Mouse (Mus musculus): Measurements from ENCODE around the gene St8sia1. TPM values are rescaled to one million over a fixed set of nuclear protein-coding genes. Genes with fewer than 3 reads are reported as not detected.

St8sia1 gene
- total RNA-seq, 2 experiments from 2014 or later: 31.4 to 33.5 TPM

- no peak for DNase-seq
- intact Hi-C loops (cut with DNase I): no loop called here
Measured at GRCm38 (mm10) chr6:142915464-142915863, 48.8 kb downstream of the St8sia1 start.

GRCm38 (mm10) chr6:142914676-142915075 is 49.6 kb downstream of the St8sia1 start:
- intact Hi-C loops (cut with DNase I): no loop called here
- no peak for DNase-seq

DNA sequence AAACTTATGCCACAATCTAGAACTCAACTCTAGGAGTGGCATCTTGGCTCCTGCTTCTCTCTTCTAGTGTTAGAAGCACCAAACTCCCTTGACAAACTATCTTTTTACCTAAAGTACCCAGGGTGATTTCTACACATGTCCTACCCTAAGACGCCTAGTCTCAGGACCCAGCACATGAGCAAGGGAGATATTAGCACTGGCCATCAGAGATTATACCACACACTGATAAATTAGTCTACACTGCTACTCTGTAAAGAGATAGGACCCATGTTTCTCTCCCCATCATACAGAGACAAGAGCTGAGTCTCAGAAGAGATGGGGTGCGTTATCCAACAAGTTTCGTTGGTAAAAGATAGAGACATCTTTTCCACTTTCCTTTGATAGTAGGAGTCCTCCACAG is 53.0 kb downstream of the St8sia1 start:
- DNase-seq: no peak

GRCm38 (mm10) chr6:142910721-142911120 is 53.5 kb downstream of the St8sia1 start:
- DNase-seq: no peak
- intact Hi-C loops (cut with DNase I): no loop called here

More for the DNA sequence above, 53.0 kb downstream of the St8sia1 start:
- intact Hi-C loops (cut with DNase I): no loop called here

GRCm38 (mm10) chr6:142909771-142910105 is 54.5 kb downstream of the St8sia1 start:
- no peak for DNase-seq
- intact Hi-C loops (cut with DNase I): no loop called here

DNA sequence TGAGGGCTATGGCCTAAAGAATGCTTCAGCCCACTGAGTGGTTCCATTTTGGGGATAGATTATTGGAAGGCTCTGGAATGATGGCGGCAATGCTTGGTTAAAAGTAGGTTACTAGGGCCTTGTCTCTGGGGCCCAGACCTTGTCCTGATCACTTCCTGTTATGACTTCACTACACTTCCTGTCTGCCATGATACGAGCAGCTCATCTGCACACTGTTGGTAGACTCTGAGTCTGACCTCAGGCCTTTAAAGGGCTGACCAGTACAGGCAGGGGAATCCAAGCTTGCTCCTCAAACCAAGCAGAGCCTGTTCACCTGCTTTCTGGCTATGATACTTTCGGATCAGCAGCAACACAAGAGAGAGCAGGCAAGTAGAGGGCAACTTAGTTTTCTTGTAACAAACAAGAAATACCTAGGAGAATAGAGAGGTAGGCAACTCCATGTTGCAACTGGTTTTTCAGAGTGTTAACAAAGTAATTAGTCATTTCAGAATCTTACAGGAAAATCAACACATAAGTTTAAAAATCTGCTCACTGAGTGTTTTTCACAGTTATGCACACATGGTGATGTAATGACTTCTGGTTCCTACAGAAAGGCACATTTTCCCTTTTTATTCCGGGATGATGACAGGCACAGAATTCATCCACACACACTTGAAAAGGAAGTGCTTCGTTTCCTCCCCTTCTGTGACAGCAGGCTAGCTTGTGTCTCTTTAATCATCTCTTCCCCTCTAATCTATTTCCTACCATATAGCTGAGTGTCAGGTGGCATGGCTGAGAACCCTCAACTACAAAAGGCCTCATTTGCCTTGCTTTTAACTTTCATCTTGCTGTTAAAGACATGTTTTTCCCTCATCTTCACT is 55.1 kb downstream of the St8sia1 start:
- no peak for DNase-seq
- intact Hi-C loops (cut with DNase I): no loop called here

- intact Hi-C loops (cut with DNase I): no loop called here
- no peak for DNase-seq
Measured at GRCm38 (mm10) chr6:142908412-142908811, 55.8 kb downstream of the St8sia1 start.

DNA sequence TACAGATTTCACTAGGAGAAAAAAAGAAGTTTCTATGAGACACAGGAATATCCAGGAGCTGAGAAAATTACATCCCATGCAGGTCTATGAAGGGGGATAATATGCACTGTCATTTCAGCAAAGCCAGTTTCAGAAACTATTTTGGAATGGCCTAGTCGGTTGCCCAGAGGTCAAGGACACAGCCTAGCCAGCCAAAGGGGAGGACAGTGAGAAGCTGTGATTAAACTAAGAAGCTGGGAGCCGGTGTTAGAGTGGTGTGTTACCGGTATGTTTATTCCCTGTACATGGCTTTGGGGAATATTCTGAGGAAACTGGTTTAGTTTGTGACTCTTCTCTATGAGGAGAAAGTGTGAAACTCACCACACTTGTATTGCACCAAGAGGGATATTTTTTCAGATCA is 68.9 kb downstream of the St8sia1 start:
- no peak for DNase-seq
- intact Hi-C loops (cut with DNase I): no loop called here

DNA sequence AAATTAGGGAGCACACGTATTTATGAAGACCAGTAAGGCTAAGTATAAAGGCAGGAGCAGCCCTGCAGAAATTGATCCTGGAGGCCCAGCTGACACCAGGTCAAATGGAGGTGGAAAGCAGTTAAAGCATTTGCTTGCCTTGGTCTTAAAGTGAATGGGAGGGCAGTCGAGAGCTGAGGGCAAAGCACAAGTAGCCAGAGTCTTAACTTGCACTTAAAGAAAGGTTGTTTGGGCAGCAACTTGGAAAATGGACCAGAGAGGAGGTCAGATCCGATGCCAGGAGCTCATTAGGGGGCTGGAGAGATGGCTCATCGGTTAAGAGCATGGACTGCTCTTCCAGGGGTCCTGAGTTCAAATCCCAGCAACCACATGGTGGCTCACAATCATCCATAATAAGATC is 70.5 kb downstream of the St8sia1 start:
- intact Hi-C loops (cut with DNase I): no loop called here
- DNase-seq: no peak

- DNase-seq: no peak
- intact Hi-C loops (cut with DNase I): no loop called here
Measured at GRCm38 (mm10) chr6:142890321-142890720, 73.9 kb downstream of the St8sia1 start.

GRCm38 (mm10) chr6:142888970-142889740 is 75.1 kb downstream of the St8sia1 start:
- intact Hi-C loops (cut with DNase I): no loop called here
- DNase-seq: no peak

GRCm38 (mm10) chr6:142888346-142888745 is 75.9 kb downstream of the St8sia1 start:
- DNase-seq: no peak
- intact Hi-C loops (cut with DNase I): no loop called here

DNA sequence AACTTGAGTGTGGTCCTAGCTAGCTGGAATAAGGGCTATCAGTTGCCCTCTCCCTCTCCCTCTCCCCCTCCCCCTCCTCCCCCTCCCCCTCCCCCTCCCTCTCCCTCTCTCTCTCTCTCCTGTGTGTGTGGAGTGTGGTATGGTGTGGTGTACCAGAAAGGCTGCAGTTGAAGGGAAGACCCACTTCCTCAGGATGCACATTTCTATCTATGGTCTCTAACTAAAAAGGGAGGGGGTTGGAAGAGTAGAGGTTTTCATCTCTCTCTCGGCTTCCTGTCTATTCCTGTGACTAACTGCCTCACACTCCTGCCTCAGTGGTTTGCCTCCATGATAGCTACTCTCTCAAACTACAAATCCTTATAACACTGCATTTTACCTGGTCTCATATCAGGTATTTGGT is 76.9 kb downstream of the St8sia1 start:
- intact Hi-C loops (cut with DNase I): no loop called here
- DNase-seq: no peak

DNA sequence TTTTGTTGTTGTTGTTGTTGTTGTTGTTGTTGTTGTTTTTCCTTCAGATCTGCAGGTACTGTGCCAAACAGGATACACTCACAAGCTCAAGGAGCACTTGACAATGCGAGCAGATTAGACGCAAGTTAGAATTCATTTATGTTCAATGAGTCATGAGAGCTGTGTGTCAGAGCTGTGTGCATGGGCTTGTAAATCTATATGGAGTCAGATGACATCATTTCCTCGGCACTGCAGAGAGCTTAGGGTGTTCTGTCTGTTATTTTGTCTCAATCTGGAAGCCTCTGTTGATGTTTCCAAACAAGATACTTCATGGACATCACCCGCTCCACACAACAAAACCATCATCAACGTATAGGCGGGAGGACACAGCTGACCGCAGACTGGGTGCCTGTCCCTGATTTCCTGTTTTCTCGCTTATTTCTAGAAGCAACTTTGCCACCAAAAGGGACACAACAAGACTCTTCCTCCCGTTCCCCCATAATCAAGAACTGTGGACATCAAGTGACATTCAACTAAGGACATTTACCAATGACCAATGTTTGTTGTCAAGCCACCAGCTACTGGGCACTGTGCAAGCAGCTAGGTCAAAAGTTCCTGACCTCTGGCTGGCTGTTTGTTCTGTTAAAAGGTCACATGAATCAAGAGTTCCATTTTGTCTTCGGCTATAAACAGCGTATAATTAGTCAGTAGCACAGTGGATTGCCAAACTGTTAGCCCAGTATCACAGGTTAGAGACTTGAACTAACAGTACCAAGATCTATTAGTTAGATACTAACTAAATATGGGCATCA is 78.7 kb downstream of the St8sia1 start:
- intact Hi-C loops (cut with DNase I): no loop called here
- DNase-seq: no peak

- intact Hi-C loops (cut with DNase I): no loop called here
- no peak for DNase-seq
Measured at GRCm38 (mm10) chr6:142884128-142884527, 80.1 kb downstream of the St8sia1 start.

DNA sequence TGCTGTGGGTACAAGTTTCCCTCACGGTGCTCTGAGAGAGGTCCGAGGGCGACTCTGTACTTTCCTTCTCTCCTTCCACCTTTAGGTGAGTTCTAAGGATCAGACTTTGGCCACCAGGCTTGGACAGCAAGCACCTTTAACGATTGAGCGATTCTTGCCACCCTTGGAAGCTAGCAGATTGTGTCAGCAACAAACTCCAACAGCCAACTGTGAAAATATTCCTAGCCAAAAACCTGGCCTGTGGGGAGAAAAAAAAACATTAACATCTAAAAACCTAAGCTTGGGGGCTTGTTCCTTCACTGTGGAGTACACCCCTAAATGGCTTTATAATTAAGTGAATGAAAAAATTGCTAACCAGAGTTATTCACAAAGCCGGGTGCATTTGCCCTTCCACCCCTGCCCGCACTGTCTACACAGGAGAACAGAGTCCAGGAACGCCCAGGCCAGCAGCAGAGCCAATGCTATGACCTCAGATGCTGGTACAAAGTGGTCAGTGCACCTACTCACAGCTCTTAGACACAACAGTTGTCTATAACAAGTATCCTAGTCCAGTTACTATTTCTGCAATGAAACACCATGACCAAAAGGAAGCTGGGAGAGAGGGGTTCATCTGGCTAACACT is 83.3 kb downstream of the St8sia1 start:
- intact Hi-C loops (cut with DNase I): no loop called here
- no peak for DNase-seq

DNA sequence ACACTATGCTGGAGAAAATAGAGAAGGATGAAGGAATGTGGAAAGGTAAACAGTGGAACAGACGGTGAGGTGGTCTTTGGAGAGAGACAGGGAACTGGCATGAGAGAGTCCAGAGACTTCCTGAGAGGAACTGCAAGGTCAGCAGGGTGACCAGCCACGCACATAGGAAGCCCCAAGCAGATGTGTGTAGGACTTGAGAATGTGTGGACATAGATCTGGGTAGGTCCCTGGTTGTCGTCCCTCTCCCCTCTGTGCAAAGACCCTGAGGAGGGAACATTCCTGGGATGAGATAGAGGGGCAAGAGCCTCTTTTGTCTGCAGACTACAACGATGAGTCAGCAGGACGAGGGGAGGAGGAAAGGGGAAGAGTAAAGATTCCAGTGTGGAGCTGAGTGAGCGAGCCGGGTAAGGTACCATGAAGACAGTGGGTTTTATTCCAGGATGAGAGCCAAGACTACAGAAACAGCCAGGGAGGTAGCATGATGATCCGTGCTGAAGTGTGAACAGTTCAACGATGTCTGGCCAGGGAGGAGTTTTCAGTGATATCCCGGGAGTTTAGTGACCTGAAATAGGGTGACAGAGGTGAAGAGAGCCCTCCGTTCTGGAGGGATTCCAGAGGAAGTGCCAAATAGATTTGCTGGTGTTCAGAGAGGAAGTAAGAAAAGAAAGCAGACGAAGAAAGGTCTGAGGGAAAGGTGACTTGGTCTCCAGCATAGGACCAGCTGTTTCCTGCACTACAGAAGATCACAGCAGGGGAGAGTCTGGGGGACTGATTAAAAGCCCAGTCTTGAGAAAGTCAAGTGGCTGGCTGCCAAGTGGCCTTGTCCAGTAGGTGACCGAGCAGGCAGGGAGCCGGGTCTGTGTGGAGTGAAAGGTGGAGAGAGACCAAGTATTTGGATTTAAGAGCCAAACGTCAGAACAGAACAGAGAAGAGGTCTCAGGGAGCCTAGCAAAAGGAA is 85.2 kb downstream of the St8sia1 start:
- DNase-seq: peak; percentile 48
- intact Hi-C loops (cut with DNase I): no loop called here

DNA sequence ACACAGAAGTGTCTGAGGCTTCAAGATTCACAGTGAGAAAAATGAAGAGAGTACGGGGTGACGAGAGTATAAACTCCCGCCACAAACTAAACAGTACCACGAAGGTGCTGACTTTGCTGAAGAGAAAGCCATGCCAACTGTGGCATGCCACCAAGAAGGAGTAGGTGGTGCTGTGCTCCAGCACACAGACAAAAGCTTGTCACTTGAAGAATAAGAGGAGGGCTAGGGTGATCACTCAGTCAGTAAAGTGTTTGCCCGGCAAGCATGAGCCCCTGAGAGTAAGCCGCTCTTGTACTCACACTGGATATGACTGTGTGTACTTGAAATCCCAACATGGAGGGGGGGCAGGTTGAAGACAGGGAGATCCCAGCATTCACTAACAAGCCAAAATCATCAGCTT is 87.0 kb downstream of the St8sia1 start:
- intact Hi-C loops (cut with DNase I): no loop called here

DNA sequence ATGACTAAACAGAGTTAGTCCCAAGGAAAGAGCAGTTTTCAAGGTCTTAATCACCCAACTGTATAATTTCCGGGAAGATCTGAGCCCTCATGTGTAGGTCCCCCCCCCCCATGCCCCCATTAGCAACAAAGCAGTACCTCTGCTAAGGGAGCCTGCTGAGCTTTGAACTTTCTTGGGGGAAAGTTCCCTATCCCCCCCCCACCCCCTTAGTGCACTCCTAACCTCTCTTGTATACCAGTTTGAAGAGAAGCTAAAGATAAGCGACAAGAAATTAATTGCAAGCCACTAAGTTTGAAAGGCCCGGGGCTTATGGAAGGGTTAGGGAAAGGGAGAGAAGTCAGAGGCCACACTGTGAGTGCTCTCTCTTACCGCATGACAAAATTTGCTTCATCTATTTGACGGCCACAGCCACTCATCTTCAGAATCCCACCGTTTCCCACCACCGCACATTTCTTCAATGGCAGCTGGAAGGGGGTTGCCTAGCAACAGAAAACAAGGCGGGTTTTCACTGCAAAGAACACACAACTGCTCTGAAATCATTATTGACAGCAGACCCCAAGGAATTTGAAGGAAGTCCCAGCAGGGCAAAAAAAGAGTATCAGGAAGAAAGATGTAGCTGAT is 87.9 kb downstream of the St8sia1 start:
- DNase-seq: no peak
- intact Hi-C loops (cut with DNase I): no loop called here

More for the DNA sequence above, 87.0 kb downstream of the St8sia1 start:
- DNase-seq: no peak
